Comparison of ENCODE assay signal across 18 mouse cellular contexts in the genomic region with DNA sequence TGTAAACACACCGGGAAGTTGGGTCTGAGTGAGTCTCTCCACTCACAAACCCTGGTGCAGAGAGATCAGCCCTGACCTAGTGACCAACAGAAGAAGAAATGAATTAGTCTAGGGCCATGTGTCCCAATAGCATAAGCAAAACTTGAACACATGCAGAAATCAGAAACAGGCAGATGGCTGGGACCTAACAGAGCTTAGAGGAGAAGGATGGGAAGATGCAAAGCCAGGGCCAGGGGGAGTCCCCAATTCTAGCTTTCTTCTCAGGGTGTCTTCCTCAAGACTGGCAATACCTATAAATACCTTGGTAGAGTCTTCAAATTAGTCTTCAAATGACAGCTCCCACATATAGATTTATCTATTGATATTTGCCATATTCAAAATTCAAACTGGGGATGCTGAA.
"Had no signal": no experiment of that assay in that cellular context is flagged by ENCODE, and none has a peak within 500 bp of the region (broad histone marks: within the 10 kb centered on the region; RNA-seq: fewer than 3 reads in every experiment).

No protein-coding gene starts in this region.

- H3K9me3 ChIP-seq: liver, embryonic 13.5 days; liver, embryonic 15.5 days; midbrain, embryonic 10.5 days; midbrain, embryonic 13.5 days; neural tube, embryonic 13.5 days; neural tube, embryonic 15.5 days had no signal

- DNase-seq: liver, embryonic 13.5 days; lung, adult 18-20 months; lung, embryonic 14.5 days; lung, postnatal 10 days; lung, postnatal 4 days; retina, postnatal 1 day; right cerebral cortex, postnatal 25 days; right cerebral cortex, postnatal 4 days; spleen, adult 18-20 months; thymus, adult 2 months; thymus, postnatal 25 days had no signal

- H3K9ac ChIP-seq: liver, embryonic 13.5 days; liver, embryonic 15.5 days; lung, embryonic 14.5 days; midbrain, embryonic 13.5 days; neural tube, embryonic 13.5 days; neural tube, embryonic 15.5 days had no signal

- H3K36me3 ChIP-seq: liver, embryonic 13.5 days; liver, embryonic 15.5 days; midbrain, embryonic 10.5 days; midbrain, embryonic 13.5 days; neural tube, embryonic 13.5 days; neural tube, embryonic 15.5 days had no signal

- H3K27me3 ChIP-seq: neural tube, embryonic 15.5 days had no signal

- H3K4me2 ChIP-seq: liver, embryonic 13.5 days; liver, embryonic 15.5 days; lung, embryonic 14.5 days; midbrain, embryonic 13.5 days; neural tube, embryonic 13.5 days; neural tube, embryonic 15.5 days had no signal

- ATAC-seq: midbrain, embryonic 13.5 days; midbrain, embryonic 16.5 days had no signal

- H3K27ac ChIP-seq: liver, embryonic 13.5 days; liver, embryonic 15.5 days; midbrain, embryonic 10.5 days; midbrain, embryonic 13.5 days; neural tube, embryonic 13.5 days; neural tube, embryonic 15.5 days had no signal

- H3K4me3 ChIP-seq: liver, embryonic 13.5 days; liver, embryonic 15.5 days; midbrain, embryonic 10.5 days; midbrain, embryonic 13.5 days; myocyte; neural tube, embryonic 13.5 days; neural tube, embryonic 15.5 days had no signal
